Mouse (Mus musculus) forebrain, embryonic 16.5 days (tissue): Measurements from ENCODE around the gene Srprb. TPM values are rescaled to one million over a fixed set of nuclear protein-coding genes. Genes with fewer than 3 reads are reported as not detected.

Experiments
- ATAC-seq: fragments of 200-750 bp; cut with Nextera tagmentation; 2 replicates; pipeline ENCODE4 v1.8.0; 2017; ENCODE audit warnings: mild to moderate bottlenecking, moderate library complexity
- H3K27ac ChIP-seq: fragments of 300-500 bp; sonication (generic); 2 replicates; pipeline ENCODE4 v1.5.1; 2014; ENCODE audit warnings: low read length, control low read depth
- H3K27me3 ChIP-seq: fragments of 300-500 bp; sonication (generic); replicated peaks from 2 replicates; pipeline ENCODE4 v1.6.1; 2014; ENCODE audit warnings: low read length; ENCODE audit not compliant: control insufficient read depth, insufficient read depth
- H3K36me3 ChIP-seq: fragments of 300-500 bp; sonication (generic); 2 replicates; pipeline ENCODE4 v1.6.1; 2014; ENCODE audit not compliant: control insufficient read depth, insufficient read depth
- H3K4me1 ChIP-seq: fragments of 300-500 bp; sonication (generic); replicated peaks from 2 replicates; pipeline ENCODE4 v1.6.1; 2014; ENCODE audit warnings: low read length; ENCODE audit not compliant: control insufficient read depth, insufficient read depth
- H3K4me2 ChIP-seq: fragments of 300-500 bp; sonication (generic); 2 replicates; pipeline ENCODE4 v1.6.1; 2014; ENCODE audit warnings: mild to moderate bottlenecking, low read length, control low read depth
- H3K4me3 ChIP-seq: fragments of 300-500 bp; sonication (generic); replicated peaks from 2 replicates; pipeline ENCODE4 v1.5.1; 2014; ENCODE audit warnings: mild to moderate bottlenecking, low read length, control low read depth
- H3K9ac ChIP-seq: fragments of 300-500 bp; sonication (generic); replicated peaks from 2 replicates; pipeline ENCODE4 v1.6.1; 2014; ENCODE audit warnings: low read depth, low read length, control low read depth
- H3K9me3 ChIP-seq: fragments of 300-500 bp; sonication (generic); 2 replicates; pipeline ENCODE4 v1.6.1; 2016; ENCODE audit warnings: low read length; ENCODE audit not compliant: control insufficient read depth
- WGBS: fragments of 180-500 bp; shearing (Covaris S2); extraction: QIAGEN DNeasy Blood & Tissue Kit; methylation state at CpG from one replicate; pipeline ENCODE4 v1.1.7; 2014; 5-methylcytosine and 5-hydroxymethylcytosine counted together
- polyA plus RNA-seq: library from polyadenylated mRNA; unstranded; fragments of >200 nt; fragmentation: Nextera tagmentation; extraction: Ambion mirVana; gene quantifications from 2 replicates; pipeline ENCODE4 v1.2.1, GENCODE M21; 2015

Srprb gene
- polyA plus RNA-seq, 1 experiment from 2014 or later, result 55.9 TPM

GRCm38 (mm10) chr9:103141266-103141665 is 60.7 kb downstream of the Srprb start:
- ATAC-seq, result no peak
- Histone ChIP-seq H3K4me2 (no peak overlapping the region), H3K27me3 (no peaks in the 10 kb centered on the region), H3K4me3 (no peak overlapping the region), H3K9me3 (no peaks in the 10 kb centered on the region), H3K4me1 (peaks cover 16% of the 10 kb centered on the region), H3K9ac (no peak overlapping the region), H3K27ac (no peak overlapping the region), H3K36me3 (peaks cover 3% of the 10 kb centered on the region; the same call in 1 of the 2 replicates)
- 93% methylated on average over 7 of the region's 7 CpGs for WGBS

- no peak for ATAC-seq
- WGBS, result 90% methylated on average over 6 of the region's 6 CpGs
- Histone ChIP-seq H3K36me3 (peaks cover 3% of the 10 kb centered on the region; the same call in 1 of the 2 replicates), H3K27me3 (no peaks in the 10 kb centered on the region), H3K9me3 (no peaks in the 10 kb centered on the region), H3K27ac (no peak overlapping the region), H3K4me2 (no peak overlapping the region), H3K4me3 (no peak overlapping the region), H3K9ac (no peak overlapping the region), H3K4me1 (peaks cover 8% of the 10 kb centered on the region)
These were observed 61.6 kb downstream of the Srprb start for GRCm38 (mm10) chr9:103140384-103140783.

DNA sequence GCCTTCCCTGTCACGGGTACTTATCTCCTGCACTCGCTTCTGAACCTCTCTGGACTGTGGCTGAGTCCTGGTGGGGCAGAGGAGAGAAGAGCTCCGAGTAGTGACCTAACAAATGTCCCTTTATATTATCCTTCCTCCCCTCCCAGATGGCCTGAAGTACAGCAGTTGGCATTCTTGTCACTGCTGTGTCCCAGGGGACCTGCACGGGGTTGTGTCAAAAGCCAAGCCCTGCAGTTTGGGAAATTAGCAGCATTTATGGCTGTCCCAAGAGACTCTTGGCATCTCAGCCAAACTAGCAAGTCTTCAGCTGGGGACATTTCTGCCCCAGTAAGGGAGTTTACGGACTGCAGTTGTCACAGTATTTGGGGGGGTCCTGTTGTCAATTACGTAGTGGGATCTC is 62.5 kb downstream of the Srprb start:
- no peak overlapping the region for H3K4me3 ChIP-seq
- H3K36me3 ChIP-seq, result peaks cover 3% of the 10 kb centered on the region; the same call in 1 of the 2 replicates
- H3K27ac ChIP-seq, result no peak overlapping the region
- peaks cover 3% of the 10 kb centered on the region for H3K4me1 ChIP-seq
- ATAC-seq, result no peak
- no peak overlapping the region for H3K9ac ChIP-seq
- 85% methylated on average over 6 of the region's 6 CpGs for whole genome bisulfite sequencing
- no peaks in the 10 kb centered on the region for H3K9me3 ChIP-seq
- no peaks in the 10 kb centered on the region for H3K27me3 ChIP-seq
- no peak overlapping the region for H3K4me2 ChIP-seq

Other genes with a start within 250 kb of the Srprb start
- gene Slco2a1, start 213.4 kb downstream of the Srprb start, polyA plus RNA-seq, result 2.5 and 3.1 TPM in 2 replicates
- 63.6 and 77.9 TPM in 2 replicates for gene Rab6b, start 90.3 kb downstream of the Srprb start, polyA plus RNA-seq
- 2.0 TPM in 1 of 2 replicates, not detected in the other for gene Gm20425, start 28.2 kb upstream of the Srprb start, polyA plus RNA-seq
- gene Trf, start 28.3 kb upstream of the Srprb start, polyA plus RNA-seq, result 29.6 and 31.3 TPM in 2 replicates
- 0.89 and 1.1 TPM in 2 replicates for gene 1300017J02Rik, start 102.9 kb upstream of the Srprb start, polyA plus RNA-seq
- gene Topbp1, start 103.1 kb upstream of the Srprb start, polyA plus RNA-seq, result 33.0 and 43.9 TPM in 2 replicates
- gene Cdv3, start 163.7 kb upstream of the Srprb start, polyA plus RNA-seq, result 82.8 and 113 TPM in 2 replicates